Mouse (Mus musculus) spleen, adult 2 months (tissue): ENCODE results near the gene S100b.

Source experiments
- CTCF ChIP-seq: fragments of 200-500 bp; IDR thresholded peaks from 2 replicates; pipeline ENCODE4 v1.5.1; 2011; ENCODE audit warnings: mild to moderate bottlenecking, inconsistent platforms; ENCODE audit not compliant: insufficient read depth, insufficient read length, insufficient replicate concordance; ENCODE audit errors: extremely low read depth
- POLR2A ChIP-seq: fragments of 200-500 bp; IDR thresholded peaks from 2 replicates; pipeline ENCODE4 v1.6.1; 2011; ENCODE audit warnings: low read depth, low read length, inconsistent platforms

- TF ChIP-seq CTCF = no peak
- TF ChIP-seq POLR2A = no peak
Measured at GRCm38 (mm10) chr10:76260358-76261059, 6.9 kb downstream of the S100b start.
